Mouse (Mus musculus): Measurements from ENCODE around the gene Nit1. TPM values are rescaled to one million over a fixed set of nuclear protein-coding genes. Genes with fewer than 3 reads are reported as not detected.
A peak's percentile ranks its signal among the peaks of the same experiment; 100 is the strongest.
"Not testable (repeated sequence)": the region's sequence is repeated elsewhere in the genome, so short reads cannot be mapped to it uniquely, and the experiment has no call there.

Gene Nit1
- polyA plus RNA-seq, 1 experiment from 2014 or later: 52.9 TPM

GRCm38 (mm10) chr1:171321415-171321814 lies 24.0 kb downstream of the Nit1 start:
- H3K4me2 ChIP-seq: no peak overlapping the region
- no peaks in the 10 kb centered on the region for H3K9me3 ChIP-seq (replicated peaks)
- 0 out of 2 replicates have a peak, but pooled peaks cover 8% of the 10 kb centered on the region for H3K36me3 ChIP-seq (ENCODE audit: poor library complexity, severe bottlenecking)
- H3K27ac ChIP-seq: no peak overlapping the region
- H3K27me3 ChIP-seq: no peaks in the 10 kb centered on the region
- H3K9ac ChIP-seq: no peak overlapping the region
- peaks cover 8% of the 10 kb centered on the region; the same call in 1 of the 2 replicates for H3K4me1 ChIP-seq
- no peak for ATAC-seq
- H3K4me3 ChIP-seq: no peak overlapping the region

GRCm38 (mm10) chr1:171320151-171320550 lies 25.3 kb downstream of the Nit1 start:
- H3K27me3 ChIP-seq: no peaks in the 10 kb centered on the region
- no peaks in the 10 kb centered on the region for H3K9me3 ChIP-seq (replicated peaks)
- no peak overlapping the region for H3K4me2 ChIP-seq
- WGBS: 9% methylated on average over 5 of the region's 5 CpGs
- H3K9ac ChIP-seq: no peak overlapping the region
- no peaks in the 10 kb centered on the region for H3K4me1 ChIP-seq
- H3K4me3 ChIP-seq: no peak overlapping the region
- ATAC-seq: no peak
- 0 out of 2 replicates have a peak, but pooled peaks cover 3% of the 10 kb centered on the region for H3K36me3 ChIP-seq (ENCODE audit: poor library complexity, severe bottlenecking)
- H3K27ac ChIP-seq: no peak overlapping the region

- no peak overlapping the region for H3K27ac ChIP-seq
- no peak overlapping the region for H3K9ac ChIP-seq
- no peaks in the 10 kb centered on the region for H3K4me1 ChIP-seq
- ATAC-seq: no peak
- H3K4me2 ChIP-seq: no peak overlapping the region
- no peaks in the 10 kb centered on the region for H3K9me3 ChIP-seq (replicated peaks)
- H3K4me3 ChIP-seq: no peak overlapping the region
- WGBS: 7% methylated on average over 7 of the region's 7 CpGs
- H3K36me3 ChIP-seq (ENCODE audit: poor library complexity, severe bottlenecking): 0 out of 2 replicates have a peak, but pooled peaks cover under 1% of the 10 kb centered on the region
- H3K27me3 ChIP-seq: no peaks in the 10 kb centered on the region
Observed at GRCm38 (mm10) chr1:171319748-171320147, 25.7 kb downstream of the Nit1 start.

- Histone ChIP-seq H3K4me3 (no peak overlapping the region), H3K9me3 (replicated peaks) (no peaks in the 10 kb centered on the region), H3K4me2 (no peak overlapping the region), H3K27me3 (no peaks in the 10 kb centered on the region), H3K36me3 (ENCODE audit: poor library complexity, severe bottlenecking) (no peaks in the 10 kb centered on the region), H3K4me1 (no peaks in the 10 kb centered on the region), H3K27ac (no peak overlapping the region), H3K9ac (no peak overlapping the region)
- WGBS: 82% methylated on average over 2 of the region's 2 CpGs
- no peak for ATAC-seq
Observed at GRCm38 (mm10) chr1:171309321-171309720, 36.1 kb downstream of the Nit1 start.

GRCm38 (mm10) chr1:171306157-171306556 lies 39.3 kb downstream of the Nit1 start:
- H3K4me3 ChIP-seq; H3K9me3 ChIP-seq (replicated peaks); H3K27ac ChIP-seq; H3K36me3 ChIP-seq (ENCODE audit: poor library complexity, severe bottlenecking); ATAC-seq; H3K4me1 ChIP-seq; H3K27me3 ChIP-seq; H3K4me2 ChIP-seq; H3K9ac ChIP-seq: not testable (repeated sequence)
- 72% methylated on average over 5 of the region's 5 CpGs for WGBS

GRCm38 (mm10) chr1:171298226-171298625 lies 47.2 kb downstream of the Nit1 start:
- no peak for ATAC-seq
- Histone ChIP-seq H3K27me3 (peaks cover 28% of the 10 kb centered on the region), H3K27ac (no peak overlapping the region), H3K36me3 (ENCODE audit: poor library complexity, severe bottlenecking) (no peaks in the 10 kb centered on the region), H3K4me3 (no peak overlapping the region), H3K9me3 (replicated peaks) (no peaks in the 10 kb centered on the region), H3K9ac (no peak overlapping the region), H3K4me1 (peaks cover 8% of the 10 kb centered on the region), H3K4me2 (no peak overlapping the region)
- 77% methylated on average over 3 of the region's 3 CpGs for WGBS

- no peaks in the 10 kb centered on the region for H3K9me3 ChIP-seq (replicated peaks)
- H3K4me1 ChIP-seq: peaks cover 13% of the 10 kb centered on the region
- peak overlapping the region; percentile 86 for H3K27ac ChIP-seq
- peaks cover 28% of the 10 kb centered on the region for H3K27me3 ChIP-seq
- peak overlapping the region; percentile 80 for H3K4me2 ChIP-seq
- peak; percentile 44 for ATAC-seq
- peak overlapping the region; percentile 68 for H3K4me3 ChIP-seq
- H3K36me3 ChIP-seq (ENCODE audit: poor library complexity, severe bottlenecking): peaks cover 6% of the 10 kb centered on the region
- 21% methylated on average over 3 of the region's 3 CpGs for WGBS
- peak overlapping the region; percentile 77 for H3K9ac ChIP-seq
Observed at GRCm38 (mm10) chr1:171295063-171295402, 50.4 kb downstream of the Nit1 start.

GRCm38 (mm10) chr1:171294298-171295062 lies 51.0 kb downstream of the Nit1 start, which contains the start of gene Ufc1:
Gene Ufc1 (minus strand): TSS chr1:171295024.
- Histone ChIP-seq H3K4me1 (peaks cover 13% of the 10 kb centered on the region), H3K27ac (peak within 1 kb of the TSS; percentile 86), H3K36me3 (ENCODE audit: poor library complexity, severe bottlenecking) (peaks cover 11% of the 10 kb centered on the region), H3K4me2 (peak within 1 kb of the TSS; percentile 80), H3K9ac (peak within 1 kb of the TSS; percentile 77), H3K9me3 (replicated peaks) (no peaks in the 10 kb centered on the region), H3K27me3 (peaks cover 28% of the 10 kb centered on the region), H3K4me3 (peak within 1 kb of the TSS; percentile 68)
- ATAC-seq: peak; percentile 89
- WGBS: under 1% methylated on average over 42 of the region's 42 CpGs

GRCm38 (mm10) chr1:171293906-171294297 lies 51.5 kb downstream of the Nit1 start:
- H3K4me1 ChIP-seq: peaks cover 13% of the 10 kb centered on the region
- peak overlapping the region; percentile 86 for H3K27ac ChIP-seq
- H3K36me3 ChIP-seq (ENCODE audit: poor library complexity, severe bottlenecking): peaks cover 17% of the 10 kb centered on the region
- ATAC-seq: no peak
- peak overlapping the region; percentile 77 for H3K9ac ChIP-seq
- WGBS: 43% methylated on average over 5 of the region's 5 CpGs
- H3K4me3 ChIP-seq: peak overlapping the region; percentile 68
- H3K4me2 ChIP-seq: peak overlapping the region; percentile 80
- H3K9me3 ChIP-seq (replicated peaks): no peaks in the 10 kb centered on the region
- peaks cover 28% of the 10 kb centered on the region for H3K27me3 ChIP-seq

- Histone ChIP-seq H3K27me3 (peaks cover 22% of the 10 kb centered on the region), H3K27ac (no peak overlapping the region), H3K4me3 (peak overlapping the region; percentile 68), H3K36me3 (ENCODE audit: poor library complexity, severe bottlenecking) (peaks cover 23% of the 10 kb centered on the region), H3K9ac (no peak overlapping the region), H3K9me3 (replicated peaks) (no peaks in the 10 kb centered on the region), H3K4me1 (peaks cover 16% of the 10 kb centered on the region), H3K4me2 (peak overlapping the region; percentile 80)
- WGBS: 93% methylated on average over 3 of the region's 3 CpGs
- ATAC-seq: no peak
Observed at GRCm38 (mm10) chr1:171293351-171293750, 52.1 kb downstream of the Nit1 start.

GRCm38 (mm10) chr1:171288328-171288727 lies 57.1 kb downstream of the Nit1 start:
- peak overlapping the region; percentile 80; the same call in 1 of the 2 replicates for H3K4me3 ChIP-seq
- peaks cover 33% of the 10 kb centered on the region for H3K4me1 ChIP-seq
- WGBS: 70% methylated on average over 4 of the region's 4 CpGs
- H3K27me3 ChIP-seq: no peaks in the 10 kb centered on the region
- peaks cover 57% of the 10 kb centered on the region for H3K36me3 ChIP-seq (ENCODE audit: poor library complexity, severe bottlenecking)
- H3K9ac ChIP-seq: peak overlapping the region; percentile 48; the same call in 1 of the 2 replicates
- peak overlapping the region; percentile 70 for H3K4me2 ChIP-seq
- no peak for ATAC-seq
- no peaks in the 10 kb centered on the region for H3K9me3 ChIP-seq (replicated peaks)
- peak overlapping the region; percentile 94 for H3K27ac ChIP-seq
